9 mouse cellular contexts compared by ENCODE assay signal in genomic region chr16:13628345-13628744, GRCm38 (mm10). TPM values are rescaled to one million over a fixed set of nuclear protein-coding genes. Genes with fewer than 3 reads are reported as not detected.
DNase-seq lines count a peak whose midpoint lies in the region; ATAC-seq and TF ChIP-seq lines count a peak whose summit lies in the region.
"Had no signal": no experiment of that assay in that cellular context is flagged by ENCODE, and none has a peak within 500 bp of the region (broad histone marks: within the 10 kb centered on the region; RNA-seq: fewer than 3 reads in every experiment).

No protein-coding gene starts in this region.

- peak; percentile 24 for DNase-seq in cerebellum, adult 9-10 months
- no peak for DNase-seq in cerebellum, postnatal 4 days (ENCODE audit: low spot score in 2 of 2)
- DNase-seq in left cerebral cortex, adult 2 months (ENCODE audit: extremely low spot score in 1 of 2, low spot score in 2 of 2): no peak
- DNase-seq in left cerebral cortex, postnatal 36 days (ENCODE audit: low spot score in 2 of 2): no peak
- DNase-seq in R1 (ENCODE audit: low read depth, low spot score): peak; percentile 70
- no peak for DNase-seq in spleen, postnatal 4 days (ENCODE audit: low spot score in 2 of 2)
- no peak for DNase-seq in urinary bladder, postnatal 36 days (ENCODE audit: low spot score in 2 of 2)

- H3K4me3 ChIP-seq in left cerebral cortex, adult 2 months: no peak overlapping the region
- H3K4me3 ChIP-seq: stomach, embryonic 15.5 days had no signal

- peak; percentile 60; the same call in 1 of the 2 replicates for ATAC-seq in megakaryocyte progenitor cell, adult 5-6 weeks (replicated peaks; ENCODE audit: poor library complexity)

- intact Hi-C loops in left cerebral cortex, adult 2 months (cut with DNase I): loop anchor here (5.0 to 10.0 kb wide), 3 partner anchors 96 to 514 kb away; no protein-coding TSS in a partner anchor
- intact Hi-C loops in left cerebral cortex, postnatal 36 days (cut with DNase I): no loop called here

- peak; percentile 53 for TF ChIP-seq CTCF in left cerebral cortex, adult 2 months (IDR thresholded peaks at IDR 0.05)

- H3K27ac ChIP-seq in left cerebral cortex, adult 2 months: no peak overlapping the region
- H3K27ac ChIP-seq: stomach, embryonic 15.5 days had no signal

RNA-seq across cellular contexts. Expression of gene Parn, which starts 39.6 kb away (rescaled TPM):
- 10 to 100 TPM; 21.0 to 22.8 TPM for total RNA-seq in left cerebral cortex, adult 2 months (2021)
- total RNA-seq in left cerebral cortex, postnatal 36 days (2021): 10 to 100 TPM; 23.2 to 24.1 TPM
- total RNA-seq in megakaryocyte progenitor cell, adult 5-6 weeks (2015): 18.8 TPM in 2 replicates
- 45.0 and 69.4 TPM in 2 replicates for total RNA-seq in megakaryocyte progenitor cell, adult 5-6 weeks (2017)

RNA-seq across cellular contexts. Expression of gene Bfar, which starts 43.3 kb away (rescaled TPM):
- 10 to 100 TPM; 34.8 to 40.6 TPM for total RNA-seq in left cerebral cortex, adult 2 months (2021)
- total RNA-seq in left cerebral cortex, postnatal 36 days (2021): 10 to 100 TPM; 33.6 to 41.5 TPM
- total RNA-seq in megakaryocyte progenitor cell, adult 5-6 weeks (2015): 48.0 and 53.0 TPM in 2 replicates
- total RNA-seq in megakaryocyte progenitor cell, adult 5-6 weeks (2017): 57.4 and 67.3 TPM in 2 replicates

RNA-seq across cellular contexts. Expression of gene 3110001I22Rik, which starts 43.4 kb away (rescaled TPM):
- total RNA-seq in left cerebral cortex, adult 2 months (2021): 1 to 10 TPM; 3.9 to 5.3 TPM
- total RNA-seq in left cerebral cortex, postnatal 36 days (2021): 1 to 10 TPM; 3.4 to 4.1 TPM
- total RNA-seq in megakaryocyte progenitor cell, adult 5-6 weeks (2015): 12.4 and 15.9 TPM in 2 replicates
- 12.6 and 21.0 TPM in 2 replicates for total RNA-seq in megakaryocyte progenitor cell, adult 5-6 weeks (2017)

Comparison
In these comparisons a context has a peak if more than half of its experiments do, and no peak if none do; other contexts are left out.
1. DNase-seq: peak in cerebellum, adult 9-10 months (single experiment) and R1 (single experiment); none in cerebellum, postnatal 4 days (0 of 2), left cerebral cortex, adult 2 months (0 of 2), left cerebral cortex, postnatal 36 days (0 of 2), spleen, postnatal 4 days (0 of 2) and urinary bladder, postnatal 36 days (0 of 2).